Mouse (Mus musculus): ENCODE measurements around the gene Gatad1. TPM values are rescaled to one million over a fixed set of nuclear protein-coding genes. Genes with fewer than 3 reads are reported as not detected.

The Gatad1 gene
- polyA plus RNA-seq, 1 experiment from 2014 or later = 69.9 TPM

GRCm38 (mm10) chr5:3648206-3648848, 8.7 kb downstream of the Gatad1 start:
- H3K9ac ChIP-seq (replicated peaks; ENCODE audit: low read length) = no peak overlapping the region
- no peak overlapping the region for H3K4me3 ChIP-seq (ENCODE audit: low read depth, low read length)

GRCm38 (mm10) chr5:3647708-3648121, 9.3 kb downstream of the Gatad1 start:
- peak overlapping the region; percentile 91 for H3K9ac ChIP-seq (replicated peaks; ENCODE audit: low read length)
- H3K27me3 ChIP-seq (ENCODE audit: control insufficient read depth, insufficient read depth, low read length) = no peaks in the 10 kb centered on the region
- DNase-seq (ENCODE audit: low spot score) (peak; percentile 92), ATAC-seq (replicated peaks; ENCODE audit: insufficient number of reproducible peaks, low FRiP score, low TSS enrichment, low read depth) (peak; percentile 96)
- H3K4me3 ChIP-seq (ENCODE audit: low read depth, low read length) = peak overlapping the region; percentile 98
- H3K4me2 ChIP-seq (ENCODE audit: low read depth, low read length) = peak overlapping the region; percentile 43
- no peaks in the 10 kb centered on the region for H3K4me1 ChIP-seq (ENCODE audit: control insufficient read depth, insufficient read depth, low read length)
- 0% methylated on average over 22 of the region's 46 CpGs for WGBS
- peaks cover 2% of the 10 kb centered on the region; the same call in 1 of the 2 replicates for H3K36me3 ChIP-seq (replicated peaks; ENCODE audit: control insufficient read depth, insufficient read depth, low read depth, low read length)
- H3K9me3 ChIP-seq (replicated peaks; ENCODE audit: control insufficient read depth, low read length) = no peaks in the 10 kb centered on the region
- H3K27ac ChIP-seq (replicated peaks; ENCODE audit: low read depth, low read length) = peak overlapping the region; percentile 81

More at GRCm38 (mm10) chr5:3648206-3648848, 8.7 kb downstream of the Gatad1 start:
- Histone ChIP-seq H3K27ac (replicated peaks; ENCODE audit: low read depth, low read length) (no peak overlapping the region), H3K27me3 (ENCODE audit: control insufficient read depth, insufficient read depth, low read length) (no peaks in the 10 kb centered on the region), H3K4me2 (ENCODE audit: low read depth, low read length) (peak overlapping the region; percentile 43; the same call in 1 of the 2 replicates), H3K4me1 (ENCODE audit: control insufficient read depth, insufficient read depth, low read length) (no peaks in the 10 kb centered on the region), H3K9me3 (replicated peaks; ENCODE audit: control insufficient read depth, low read length) (no peaks in the 10 kb centered on the region), H3K36me3 (replicated peaks; ENCODE audit: control insufficient read depth, insufficient read depth, low read depth, low read length) (peaks cover 1% of the 10 kb centered on the region; the same call in 1 of the 2 replicates)
- DNase-seq (ENCODE audit: low spot score) (no peak), ATAC-seq (replicated peaks; ENCODE audit: insufficient number of reproducible peaks, low FRiP score, low TSS enrichment, low read depth) (no peak)
- 58% methylated on average over 4 of the region's 4 CpGs for WGBS

GRCm38 (mm10) chr5:3646991-3647707, 9.8 kb downstream of the Gatad1 start:
- peak; percentile 66 for DNase-seq (ENCODE audit: low spot score)

GRCm38 (mm10) chr5:3646539-3646938, 10.4 kb downstream of the Gatad1 start:
- H3K4me2 ChIP-seq (ENCODE audit: low read depth, low read length) = peak overlapping the region; percentile 56
- no peak for ATAC-seq (replicated peaks; ENCODE audit: insufficient number of reproducible peaks, low FRiP score, low TSS enrichment, low read depth)
- peak overlapping the region; percentile 91 for H3K9ac ChIP-seq (replicated peaks; ENCODE audit: low read length)
- DNase-seq (ENCODE audit: low spot score) = no peak
- peaks cover 2% of the 10 kb centered on the region for H3K36me3 ChIP-seq (replicated peaks; ENCODE audit: control insufficient read depth, insufficient read depth, low read depth, low read length)
- 33% methylated on average over 6 of the region's 6 CpGs for WGBS
- no peak overlapping the region for H3K27ac ChIP-seq (replicated peaks; ENCODE audit: low read depth, low read length)
- H3K27me3 ChIP-seq (ENCODE audit: control insufficient read depth, insufficient read depth, low read length) = no peaks in the 10 kb centered on the region
- no peaks in the 10 kb centered on the region for H3K4me1 ChIP-seq (ENCODE audit: control insufficient read depth, insufficient read depth, low read length)
- no peaks in the 10 kb centered on the region for H3K9me3 ChIP-seq (replicated peaks; ENCODE audit: control insufficient read depth, low read length)
- H3K4me3 ChIP-seq (ENCODE audit: low read depth, low read length) = peak overlapping the region; percentile 98

More at GRCm38 (mm10) chr5:3646991-3647707, 9.8 kb downstream of the Gatad1 start:
- H3K4me2 ChIP-seq (ENCODE audit: low read depth, low read length) = peak overlapping the region; percentile 56
- H3K27me3 ChIP-seq (ENCODE audit: control insufficient read depth, insufficient read depth, low read length) = no peaks in the 10 kb centered on the region
- under 1% methylated on average over 49 of the region's 60 CpGs for WGBS
- H3K9ac ChIP-seq (replicated peaks; ENCODE audit: low read length) = peak overlapping the region; percentile 91
- no peaks in the 10 kb centered on the region for H3K9me3 ChIP-seq (replicated peaks; ENCODE audit: control insufficient read depth, low read length)
- peaks cover 2% of the 10 kb centered on the region; the same call in 1 of the 2 replicates for H3K36me3 ChIP-seq (replicated peaks; ENCODE audit: control insufficient read depth, insufficient read depth, low read depth, low read length)
- peak overlapping the region; percentile 81 for H3K27ac ChIP-seq (replicated peaks; ENCODE audit: low read depth, low read length)
- H3K4me3 ChIP-seq (ENCODE audit: low read depth, low read length) = peak overlapping the region; percentile 98
- no peaks in the 10 kb centered on the region for H3K4me1 ChIP-seq (ENCODE audit: control insufficient read depth, insufficient read depth, low read length)
- peak; percentile 39 for ATAC-seq (replicated peaks; ENCODE audit: insufficient number of reproducible peaks, low FRiP score, low TSS enrichment, low read depth)

GRCm38 (mm10) chr5:3645326-3645725, 11.7 kb downstream of the Gatad1 start:
- ATAC-seq (replicated peaks; ENCODE audit: insufficient number of reproducible peaks, low FRiP score, low TSS enrichment, low read depth) = no peak
- Histone ChIP-seq H3K36me3 (replicated peaks; ENCODE audit: control insufficient read depth, insufficient read depth, low read depth, low read length) (peaks cover 2% of the 10 kb centered on the region), H3K9ac (replicated peaks; ENCODE audit: low read length) (no peak overlapping the region), H3K27me3 (ENCODE audit: control insufficient read depth, insufficient read depth, low read length) (no peaks in the 10 kb centered on the region), H3K4me2 (ENCODE audit: low read depth, low read length) (no peak overlapping the region), H3K4me1 (ENCODE audit: control insufficient read depth, insufficient read depth, low read length) (no peaks in the 10 kb centered on the region), H3K9me3 (replicated peaks; ENCODE audit: control insufficient read depth, low read length) (no peaks in the 10 kb centered on the region), H3K27ac (replicated peaks; ENCODE audit: low read depth, low read length) (no peak overlapping the region), H3K4me3 (ENCODE audit: low read depth, low read length) (no peak overlapping the region)
- no peak for DNase-seq (ENCODE audit: low spot score)
- WGBS = 60% methylated on average over 6 of the region's 6 CpGs

GRCm38 (mm10) chr5:3644621-3645020, 12.4 kb downstream of the Gatad1 start:
- Histone ChIP-seq H3K27ac (replicated peaks; ENCODE audit: low read depth, low read length) (no peak overlapping the region), H3K4me1 (ENCODE audit: control insufficient read depth, insufficient read depth, low read length) (no peaks in the 10 kb centered on the region), H3K4me2 (ENCODE audit: low read depth, low read length) (no peak overlapping the region), H3K9ac (replicated peaks; ENCODE audit: low read length) (no peak overlapping the region), H3K36me3 (replicated peaks; ENCODE audit: control insufficient read depth, insufficient read depth, low read depth, low read length) (peaks cover 2% of the 10 kb centered on the region), H3K27me3 (ENCODE audit: control insufficient read depth, insufficient read depth, low read length) (no peaks in the 10 kb centered on the region), H3K9me3 (replicated peaks; ENCODE audit: control insufficient read depth, low read length) (no peaks in the 10 kb centered on the region), H3K4me3 (ENCODE audit: low read depth, low read length) (no peak overlapping the region)
- no peak for ATAC-seq (replicated peaks; ENCODE audit: insufficient number of reproducible peaks, low FRiP score, low TSS enrichment, low read depth)
- 94% methylated on average over 6 of the region's 6 CpGs for WGBS
- DNase-seq (ENCODE audit: low spot score) = no peak

GRCm38 (mm10) chr5:3635286-3635685, 21.7 kb downstream of the Gatad1 start:
- 77% methylated on average over 8 of the region's 8 CpGs for WGBS
- Histone ChIP-seq H3K9ac (replicated peaks; ENCODE audit: low read length) (no peak overlapping the region), H3K4me1 (ENCODE audit: control insufficient read depth, insufficient read depth, low read length) (no peaks in the 10 kb centered on the region), H3K27me3 (ENCODE audit: control insufficient read depth, insufficient read depth, low read length) (no peaks in the 10 kb centered on the region), H3K36me3 (replicated peaks; ENCODE audit: control insufficient read depth, insufficient read depth, low read depth, low read length) (no peaks in the 10 kb centered on the region), H3K27ac (replicated peaks; ENCODE audit: low read depth, low read length) (no peak overlapping the region), H3K4me2 (ENCODE audit: low read depth, low read length) (no peak overlapping the region), H3K4me3 (ENCODE audit: low read depth, low read length) (no peak overlapping the region), H3K9me3 (replicated peaks; ENCODE audit: control insufficient read depth, low read length) (no peaks in the 10 kb centered on the region)
- DNase-seq (ENCODE audit: low spot score) (no peak), ATAC-seq (replicated peaks; ENCODE audit: insufficient number of reproducible peaks, low FRiP score, low TSS enrichment, low read depth) (no peak)

- Histone ChIP-seq H3K4me2 (ENCODE audit: low read depth, low read length) (no peak overlapping the region), H3K27me3 (ENCODE audit: control insufficient read depth, insufficient read depth, low read length) (no peaks in the 10 kb centered on the region), H3K36me3 (replicated peaks; ENCODE audit: control insufficient read depth, insufficient read depth, low read depth, low read length) (no peaks in the 10 kb centered on the region), H3K9ac (replicated peaks; ENCODE audit: low read length) (no peak overlapping the region), H3K4me3 (ENCODE audit: low read depth, low read length) (no peak overlapping the region), H3K9me3 (replicated peaks; ENCODE audit: control insufficient read depth, low read length) (no peaks in the 10 kb centered on the region), H3K27ac (replicated peaks; ENCODE audit: low read depth, low read length) (no peak overlapping the region), H3K4me1 (ENCODE audit: control insufficient read depth, insufficient read depth, low read length) (no peaks in the 10 kb centered on the region)
- WGBS = 76% methylated on average over 4 of the region's 4 CpGs
- ATAC-seq (replicated peaks; ENCODE audit: insufficient number of reproducible peaks, low FRiP score, low TSS enrichment, low read depth) = no peak
- DNase-seq (ENCODE audit: low spot score) = peak; percentile 5
Measured at GRCm38 (mm10) chr5:3633951-3634350, 23.0 kb downstream of the Gatad1 start.
